Mouse (Mus musculus) brain, embryonic 14.5 days (tissue): ENCODE data around the gene Epsti1.
A peak's percentile ranks its signal among the peaks of the same experiment; 100 is the strongest.

Experiments used
- CTCF ChIP-seq: fragments of 200-500 bp; IDR thresholded peaks from 2 replicates; pipeline ENCODE4 v1.5.1; 2012; ENCODE audit warnings: inconsistent platforms, mild to moderate bottlenecking, moderate library complexity, borderline replicate concordance; ENCODE audit not compliant: insufficient read depth, insufficient read length; ENCODE audit errors: extremely low read depth
- POLR2A ChIP-seq: fragments of 200-500 bp; IDR thresholded peaks from 2 replicates; pipeline ENCODE4 v1.6.1; 2012; ENCODE audit warnings: mild to moderate bottlenecking, inconsistent platforms, borderline replicate concordance; ENCODE audit not compliant: poor library complexity, insufficient read depth, insufficient read length, severe bottlenecking; ENCODE audit errors: extremely low read depth

DNA sequence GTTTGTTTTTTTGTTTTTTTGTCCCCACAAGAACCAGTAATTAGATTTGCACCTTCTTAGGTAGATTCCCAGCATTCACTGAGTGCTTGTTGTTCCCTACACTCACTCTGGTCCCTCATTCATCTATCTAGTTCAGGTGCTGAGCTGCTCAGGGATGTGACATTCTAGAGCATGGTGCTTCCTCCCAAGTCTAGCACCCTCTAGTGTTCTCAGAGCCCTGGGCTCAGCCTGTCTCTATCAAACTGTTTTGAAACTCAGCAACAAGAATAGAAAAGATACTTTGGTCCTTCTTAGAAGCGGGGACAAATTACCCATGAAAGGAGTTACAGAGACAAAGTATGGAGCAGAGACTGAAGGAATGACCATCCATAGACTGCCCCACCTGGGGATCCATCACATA is 37.1 kb downstream of the Epsti1 start:
- TF ChIP-seq POLR2A (no peak), CTCF (peak; percentile 5; the same call in 1 of the 2 replicates)
